In the genomic region with DNA sequence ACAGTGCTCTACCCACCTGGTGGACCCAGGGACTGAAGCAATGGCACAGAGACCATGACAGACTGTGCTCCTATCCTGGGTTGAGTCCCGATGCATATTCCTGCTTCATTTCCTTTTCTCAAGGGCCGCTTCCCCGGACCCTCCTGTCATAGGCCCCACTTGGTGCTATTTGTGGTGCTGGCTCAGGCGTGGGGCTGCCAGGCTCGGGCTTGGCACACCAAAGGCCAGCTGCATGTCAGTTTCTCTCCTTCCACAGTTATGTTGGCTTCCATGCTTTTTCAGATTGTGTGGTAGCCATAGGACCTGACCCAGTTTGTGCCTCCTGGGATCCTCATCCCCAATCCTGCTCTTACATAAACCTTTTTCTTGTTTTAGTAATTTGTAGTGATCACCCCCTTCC, we compare ENCODE assay signal across 17 mouse cellular contexts. TPM values are rescaled to one million over a fixed set of nuclear protein-coding genes. Genes with fewer than 3 reads are reported as not detected.
DNase-seq lines count a peak whose midpoint lies in the region; ATAC-seq and TF ChIP-seq lines count a peak whose summit lies in the region.
"Had no signal": no experiment of that assay in that cellular context is flagged by ENCODE, and none has a peak within 500 bp of the region (broad histone marks: within the 10 kb centered on the region; RNA-seq: fewer than 3 reads in every experiment).

No protein-coding gene starts in this region.

- peaks cover 97% of the 10 kb centered on the region for H3K36me3 ChIP-seq in heart, embryonic 13.5 days
- peaks cover 99% of the 10 kb centered on the region for H3K36me3 ChIP-seq in liver, embryonic 12.5 days
- peaks cover 54% of the 10 kb centered on the region for H3K36me3 ChIP-seq in liver, embryonic 11.5 days (ENCODE audit: control insufficient read depth, insufficient read depth, low read length)
- peaks cover 100% of the 10 kb centered on the region for H3K36me3 ChIP-seq in liver, embryonic 15.5 days (replicated peaks)

- no peaks in the 10 kb centered on the region for H3K27me3 ChIP-seq in heart, embryonic 13.5 days (replicated peaks)
- H3K27me3 ChIP-seq in liver, embryonic 12.5 days (replicated peaks), result no peaks in the 10 kb centered on the region
- H3K27me3 ChIP-seq in liver, embryonic 11.5 days (replicated peaks; ENCODE audit: control insufficient read depth, insufficient read depth, low read length), result no peaks in the 10 kb centered on the region
- H3K27me3 ChIP-seq in liver, embryonic 15.5 days, result no peaks in the 10 kb centered on the region
- H3K27me3 ChIP-seq: intestine, embryonic 15.5 days; kidney, embryonic 15.5 days had no signal

- intact Hi-C loops in heart, postnatal 10 days (cut with DNase I), result loop anchor here (10.0 kb wide), 1 partner anchor 434 kb away; the partner anchor contains the start of gene 1600014C23Rik

- H3K4me3 ChIP-seq in heart, embryonic 13.5 days, result no peak overlapping the region
- H3K4me3 ChIP-seq in liver, embryonic 12.5 days, result no peak overlapping the region
- no peak overlapping the region for H3K4me3 ChIP-seq in liver, embryonic 11.5 days (ENCODE audit: low read depth, low read length)
- H3K4me3 ChIP-seq in cortical plate, adult 2 months (ENCODE audit: insufficient read depth, low read length), result no peak overlapping the region
- no peak overlapping the region for H3K4me3 ChIP-seq in liver, embryonic 15.5 days (replicated peaks)
- H3K4me3 ChIP-seq: forebrain, embryonic 10.5 days; intestine, embryonic 15.5 days; kidney, embryonic 15.5 days; midbrain, embryonic 10.5 days had no signal

- TF ChIP-seq CTCF in cortical plate, adult 2 months (IDR thresholded peaks at IDR 0.05; ENCODE audit: extremely low read depth, insufficient read depth, low read length), result no peak

- WGBS in heart, embryonic 13.5 days, result 77% methylated on average over 5 of the region's 5 CpGs
- 83% methylated on average over 5 of the region's 5 CpGs for WGBS in liver, embryonic 12.5 days (ENCODE audit: insufficient replicate concordance)
- WGBS in liver, embryonic 11.5 days, result 89% methylated on average over 5 of the region's 5 CpGs
- 92% methylated on average over 5 of the region's 5 CpGs for WGBS in liver, embryonic 15.5 days (ENCODE audit: insufficient replicate concordance)

- no peak overlapping the region for H3K4me2 ChIP-seq in heart, embryonic 13.5 days
- no peak overlapping the region for H3K4me2 ChIP-seq in liver, embryonic 12.5 days
- no peak overlapping the region for H3K4me2 ChIP-seq in liver, embryonic 11.5 days
- H3K4me2 ChIP-seq in liver, embryonic 15.5 days, result no peak overlapping the region
- H3K4me2 ChIP-seq: intestine, embryonic 15.5 days; kidney, embryonic 15.5 days; lung, embryonic 14.5 days had no signal

- H3K4me1 ChIP-seq in heart, embryonic 13.5 days, result peaks cover 25% of the 10 kb centered on the region
- H3K4me1 ChIP-seq in liver, embryonic 12.5 days, result peaks cover 22% of the 10 kb centered on the region
- no peaks in the 10 kb centered on the region for H3K4me1 ChIP-seq in liver, embryonic 11.5 days (replicated peaks; ENCODE audit: control insufficient read depth, insufficient read depth, low read length)
- H3K4me1 ChIP-seq in cortical plate, adult 2 months (ENCODE audit: control insufficient read depth, insufficient read depth, low read length), result no peaks in the 10 kb centered on the region
- peaks cover 21% of the 10 kb centered on the region for H3K4me1 ChIP-seq in liver, embryonic 15.5 days (replicated peaks)
- H3K4me1 ChIP-seq: forebrain, embryonic 10.5 days; intestine, embryonic 15.5 days; kidney, embryonic 15.5 days; midbrain, embryonic 10.5 days had no signal

- no peak for DNase-seq in heart, postnatal 10 days
- no peak for DNase-seq in liver, embryonic 11.5 days (ENCODE audit: low spot score)
- no peak for DNase-seq in lung, postnatal 14 days
- DNase-seq: cerebellum, adult 11 months; kidney, postnatal 36 days; lung, embryonic 14.5 days; lung, postnatal 36 days had no signal

- no peak for TF ChIP-seq POLR2A in cortical plate, adult 2 months (IDR thresholded peaks at IDR 0.05; ENCODE audit: extremely low read depth, insufficient read depth, low read length)

- no peak overlapping the region for H3K9ac ChIP-seq in heart, embryonic 13.5 days
- no peak overlapping the region for H3K9ac ChIP-seq in liver, embryonic 12.5 days
- no peak overlapping the region for H3K9ac ChIP-seq in liver, embryonic 11.5 days (ENCODE audit: low read depth, low read length)
- H3K9ac ChIP-seq in liver, embryonic 15.5 days, result no peak overlapping the region
- H3K9ac ChIP-seq: intestine, embryonic 15.5 days; kidney, embryonic 15.5 days; lung, embryonic 14.5 days had no signal

- H3K27ac ChIP-seq in heart, embryonic 13.5 days (replicated peaks), result peak overlapping the region; percentile 29; the same call in 1 of the 2 replicates
- peak overlapping the region; percentile 73; the same call in 1 of the 2 replicates for H3K27ac ChIP-seq in liver, embryonic 12.5 days
- H3K27ac ChIP-seq in liver, embryonic 11.5 days (ENCODE audit: low read depth, low read length), result no peak overlapping the region; the same call in 1 of the 2 replicates
- 0 out of 2 replicates have a peak overlapping the region, but pooled peaks have one; percentile 17 for H3K27ac ChIP-seq in cortical plate, adult 2 months (ENCODE audit: insufficient read depth, low read length)
- peak overlapping the region; percentile 9; the same call in 1 of the 2 replicates for H3K27ac ChIP-seq in liver, embryonic 15.5 days (replicated peaks)
- H3K27ac ChIP-seq: forebrain, embryonic 10.5 days; intestine, embryonic 15.5 days; midbrain, embryonic 10.5 days had no signal

- H3K9me3 ChIP-seq in heart, embryonic 13.5 days, result no peaks in the 10 kb centered on the region
- no peaks in the 10 kb centered on the region for H3K9me3 ChIP-seq in liver, embryonic 12.5 days (replicated peaks)
- no peaks in the 10 kb centered on the region for H3K9me3 ChIP-seq in liver, embryonic 11.5 days (ENCODE audit: control insufficient read depth, low read length)
- H3K9me3 ChIP-seq in liver, embryonic 15.5 days (replicated peaks), result no peaks in the 10 kb centered on the region
- H3K9me3 ChIP-seq: forebrain, embryonic 10.5 days; intestine, embryonic 15.5 days; kidney, embryonic 15.5 days; midbrain, embryonic 10.5 days had no signal

- no peak for ATAC-seq in heart, embryonic 13.5 days (ENCODE audit: extremely low read depth, insufficient number of reproducible peaks, low FRiP score, low TSS enrichment)
- no peak for ATAC-seq in liver, embryonic 12.5 days
- no peak for ATAC-seq in liver, embryonic 11.5 days (replicated peaks; ENCODE audit: low FRiP score)
- no peak for ATAC-seq in liver, embryonic 15.5 days (ENCODE audit: insufficient read depth)
- ATAC-seq: hindbrain, embryonic 16.5 days had no signal

RNA-seq across cellular contexts. Expression of gene Gtpbp2, which starts 7.9 kb away (rescaled TPM):
- polyA plus RNA-seq in heart, embryonic 13.5 days (2015; fragmentation: Nextera tagmentation; extraction: Ambion mirVana), result 29.2 and 30.7 TPM in 2 replicates
- total RNA-seq in heart, postnatal 10 days (2021), result 10 to 100 TPM; 83.5 to 84.8 TPM
- polyA plus RNA-seq in liver, embryonic 12.5 days (2016; fragmentation: Nextera tagmentation; extraction: Ambion mirVana), result 32.6 and 33.7 TPM in 2 replicates
- polyA plus RNA-seq in liver, embryonic 11.5 days (2014; fragmentation: Nextera tagmentation; extraction: Ambion mirVana), result 26.1 and 31.1 TPM in 2 replicates
- 161 and 187 TPM in 2 replicates for polyA plus RNA-seq in cortical plate, adult 2 months (2012; rRNA removed)
- 33.2 and 36.8 TPM in 2 replicates for polyA plus RNA-seq in liver, embryonic 15.5 days (2015; fragmentation: Nextera tagmentation; extraction: Ambion mirVana)

RNA-seq across cellular contexts. Expression of gene Mad2l1bp, which starts 15.4 kb away (rescaled TPM):
- 28.1 and 30.5 TPM in 2 replicates for polyA plus RNA-seq in heart, embryonic 13.5 days (2015; fragmentation: Nextera tagmentation; extraction: Ambion mirVana)
- total RNA-seq in heart, postnatal 10 days (2021), result 10 to 100 TPM; 18.5 to 21.6 TPM
- polyA plus RNA-seq in liver, embryonic 12.5 days (2016; fragmentation: Nextera tagmentation; extraction: Ambion mirVana), result 44.1 and 46.7 TPM in 2 replicates
- polyA plus RNA-seq in liver, embryonic 11.5 days (2014; fragmentation: Nextera tagmentation; extraction: Ambion mirVana), result 37.2 and 41.2 TPM in 2 replicates
- polyA plus RNA-seq in cortical plate, adult 2 months (2012; rRNA removed), result 16.0 and 17.6 TPM in 2 replicates
- polyA plus RNA-seq in liver, embryonic 15.5 days (2015; fragmentation: Nextera tagmentation; extraction: Ambion mirVana), result 42.5 and 47.5 TPM in 2 replicates

RNA-seq across cellular contexts. Expression of gene Rsph9, which starts 24.8 kb away (rescaled TPM):
- polyA plus RNA-seq in heart, embryonic 13.5 days (2015; fragmentation: Nextera tagmentation; extraction: Ambion mirVana), result 6.0 and 6.1 TPM in 2 replicates
- total RNA-seq in heart, postnatal 10 days (2021), result 1 to 10 TPM; 1.3 to 2.3 TPM
- polyA plus RNA-seq in liver, embryonic 12.5 days (2016; fragmentation: Nextera tagmentation; extraction: Ambion mirVana), result 0.72 and 1.5 TPM in 2 replicates
- polyA plus RNA-seq in liver, embryonic 11.5 days (2014; fragmentation: Nextera tagmentation; extraction: Ambion mirVana), result 2.0 TPM in 2 replicates
- polyA plus RNA-seq in cortical plate, adult 2 months (2012; rRNA removed), result 27.3 and 29.9 TPM in 2 replicates
- polyA plus RNA-seq in liver, embryonic 15.5 days (2015; fragmentation: Nextera tagmentation; extraction: Ambion mirVana), result 0.83 and 1.1 TPM in 2 replicates
- total RNA-seq: MEL had no signal

RNA-seq across cellular contexts. Expression of gene Polh, which starts 33.7 kb away (rescaled TPM):
- polyA plus RNA-seq in heart, embryonic 13.5 days (2015; fragmentation: Nextera tagmentation; extraction: Ambion mirVana), result 9.6 and 11.3 TPM in 2 replicates
- total RNA-seq in heart, postnatal 10 days (2021), result 10 to 100 TPM; 11.6 to 15.9 TPM
- 24.6 and 25.0 TPM in 2 replicates for polyA plus RNA-seq in liver, embryonic 12.5 days (2016; fragmentation: Nextera tagmentation; extraction: Ambion mirVana)
- polyA plus RNA-seq in liver, embryonic 11.5 days (2014; fragmentation: Nextera tagmentation; extraction: Ambion mirVana), result 20.9 and 22.3 TPM in 2 replicates
- 3.7 and 4.2 TPM in 2 replicates for polyA plus RNA-seq in cortical plate, adult 2 months (2012; rRNA removed)
- polyA plus RNA-seq in liver, embryonic 15.5 days (2015; fragmentation: Nextera tagmentation; extraction: Ambion mirVana), result 15.8 and 17.1 TPM in 2 replicates

RNA-seq across cellular contexts. Expression of gene Xpo5, which starts 33.8 kb away (rescaled TPM):
- polyA plus RNA-seq in heart, embryonic 13.5 days (2015; fragmentation: Nextera tagmentation; extraction: Ambion mirVana), result 19.8 and 20.4 TPM in 2 replicates
- total RNA-seq in heart, postnatal 10 days (2021), result 10 to 100 TPM; 21.6 to 27.4 TPM
- polyA plus RNA-seq in liver, embryonic 12.5 days (2016; fragmentation: Nextera tagmentation; extraction: Ambion mirVana), result 33.0 and 34.9 TPM in 2 replicates
- polyA plus RNA-seq in liver, embryonic 11.5 days (2014; fragmentation: Nextera tagmentation; extraction: Ambion mirVana), result 56.4 and 62.8 TPM in 2 replicates
- 40.2 and 41.5 TPM in 2 replicates for polyA plus RNA-seq in cortical plate, adult 2 months (2012; rRNA removed)
- polyA plus RNA-seq in liver, embryonic 15.5 days (2015; fragmentation: Nextera tagmentation; extraction: Ambion mirVana), result 14.4 and 15.2 TPM in 2 replicates
